Mouse (Mus musculus) embryonic facial prominence, embryonic 12.5 days (tissue): ENCODE results near the gene Kdm5a. TPM values are rescaled to one million over a fixed set of nuclear protein-coding genes. Genes with fewer than 3 reads are reported as not detected.

Experiments
- ATAC-seq: fragments of 200-750 bp; cut with Nextera tagmentation; 2 replicates; pipeline ENCODE4 v1.8.0; 2017; ENCODE audit not compliant: insufficient number of reproducible peaks, insufficient read depth, low FRiP score, low TSS enrichment
- H3K27ac ChIP-seq: fragments of 300-500 bp; sonication (generic); 2 replicates; pipeline ENCODE4 v1.5.1; 2016; ENCODE audit warnings: mild to moderate bottlenecking
- H3K27me3 ChIP-seq: fragments of 300-500 bp; sonication (generic); 2 replicates; pipeline ENCODE4 v1.6.1; 2016; ENCODE audit warnings: mild to moderate bottlenecking, moderate library complexity
- H3K36me3 ChIP-seq: fragments of 300-500 bp; sonication (generic); 2 replicates; pipeline ENCODE4 v1.6.1; 2016; ENCODE audit warnings: mild to moderate bottlenecking
- H3K4me1 ChIP-seq: fragments of 300-500 bp; sonication (generic); 2 replicates; pipeline ENCODE4 v1.6.1; 2016
- H3K4me2 ChIP-seq: fragments of 300-500 bp; sonication (generic); replicated peaks from 2 replicates; pipeline ENCODE4 v1.6.1; 2016; ENCODE audit warnings: mild to moderate bottlenecking, moderate library complexity
- H3K4me3 ChIP-seq: fragments of 300-500 bp; sonication (generic); 2 replicates; pipeline ENCODE4 v1.5.1; 2016; ENCODE audit warnings: mild to moderate bottlenecking
- H3K9ac ChIP-seq: fragments of 300-500 bp; sonication (generic); 2 replicates; pipeline ENCODE4 v1.6.1; 2016; ENCODE audit warnings: mild to moderate bottlenecking, moderate library complexity
- H3K9me3 ChIP-seq: fragments of 300-500 bp; sonication (generic); 2 replicates; pipeline ENCODE4 v1.6.1; 2016; ENCODE audit warnings: mild to moderate bottlenecking, moderate library complexity
- WGBS: fragments of 180-500 bp; shearing (Covaris S2); methylation state at CpG from one replicate; pipeline ENCODE4 v1.1.7; 2016; 5-methylcytosine and 5-hydroxymethylcytosine counted together
- polyA plus RNA-seq: library from polyadenylated mRNA; unstranded; fragments of >200 nt; fragmentation: Nextera tagmentation; extraction: Ambion mirVana; gene quantifications from 2 replicates; pipeline ENCODE4 v1.2.1, GENCODE M21; 2016

Kdm5a gene
- polyA plus RNA-seq, 1 experiment from 2014 or later: 58.3 TPM

DNA sequence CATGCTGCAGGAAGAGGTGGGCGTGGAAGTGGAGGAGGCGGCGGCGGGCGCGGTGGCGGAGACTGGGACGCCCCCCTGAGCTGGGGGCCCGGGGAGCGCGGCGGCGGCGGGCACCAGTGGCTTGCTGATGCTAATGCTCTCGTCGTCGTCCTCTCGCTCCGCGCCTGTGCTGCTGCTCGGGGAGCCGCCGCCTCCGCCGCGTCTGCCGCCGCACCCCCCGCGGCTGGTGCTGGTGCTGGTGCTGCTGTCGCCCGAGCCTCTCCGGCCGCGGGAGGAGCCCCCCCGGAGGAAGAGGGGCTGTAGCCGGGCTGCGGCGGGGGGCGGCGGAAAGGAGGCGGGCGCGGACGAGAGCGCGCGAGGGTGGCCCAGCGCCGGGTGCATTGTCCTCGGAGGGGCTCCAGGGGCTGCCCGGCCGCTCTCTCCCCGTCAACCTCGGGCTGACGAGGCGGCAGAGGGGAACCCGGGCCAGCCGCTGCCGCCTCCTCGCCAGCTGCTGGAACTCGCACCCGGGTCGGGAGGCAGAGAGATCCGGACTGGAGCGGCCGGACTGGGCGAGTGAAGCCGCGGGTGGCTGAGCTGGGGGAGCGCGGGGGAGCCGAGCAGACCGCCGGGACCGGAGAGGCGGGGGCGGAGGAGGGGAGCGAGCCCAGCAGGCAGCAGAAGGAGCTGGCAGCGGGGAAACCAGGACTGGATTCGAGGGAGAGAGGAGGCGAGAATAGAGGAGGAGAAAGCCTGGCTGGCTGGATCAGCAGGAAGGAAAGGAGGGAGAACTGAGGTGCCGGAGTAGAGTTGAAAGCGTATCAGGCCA lies 129.7 kb downstream of the Kdm5a start, which contains the start of gene Tmem121b:
Gene Tmem121b, minus strand, starts transcription at position 434 of the 808 bp plus-strand sequence.
- Histone ChIP-seq H3K4me3 (peak within 1 kb of the TSS; percentile 62), H3K27me3 (peaks cover 42% of the 10 kb centered on the region), H3K36me3 (no peaks in the 10 kb centered on the region), H3K27ac (no peak within 1 kb of the TSS; the same call in 1 of the 2 replicates), H3K4me1 (peaks cover 14% of the 10 kb centered on the region), H3K4me2 (peak within 1 kb of the TSS; percentile 79), H3K9me3 (no peaks in the 10 kb centered on the region), H3K9ac (peak within 1 kb of the TSS; percentile 58)
- WGBS: under 1% methylated on average over 41 of the region's 84 CpGs
- ATAC-seq: peak; percentile 82

Other genes with a start within 250 kb of the Kdm5a start
- gene D330020A13Rik, start 69.8 kb upstream of the Kdm5a start, polyA plus RNA-seq: 0.72 and 0.79 TPM in 2 replicates
- gene B4galnt3, start 69.6 kb upstream of the Kdm5a start, polyA plus RNA-seq: 1.2 and 1.5 TPM in 2 replicates
- gene Ccdc77, start 250 bp downstream of the Kdm5a start, polyA plus RNA-seq: 23.9 and 26.8 TPM in 2 replicates
- gene Il17ra, start 99.1 kb downstream of the Kdm5a start, polyA plus RNA-seq: 4.1 and 5.6 TPM in 2 replicates
- 0.65 and 0.71 TPM in 2 replicates for gene Tmem121b, start 129.7 kb downstream of the Kdm5a start, polyA plus RNA-seq
- 19.4 and 22.9 TPM in 2 replicates for gene Hdhd5, start 167.2 kb downstream of the Kdm5a start, polyA plus RNA-seq